Mouse (Mus musculus) heart, embryonic 14.5 days (tissue): ENCODE data around the gene Zfp958. TPM values are rescaled to one million over a fixed set of nuclear protein-coding genes. Genes with fewer than 3 reads are reported as not detected.

Experiments
- ATAC-seq: fragments of 200-750 bp; cut with Nextera tagmentation; 2 replicates; pipeline ENCODE4 v1.8.0; 2017; ENCODE audit warnings: low read depth, moderate TSS enrichment; ENCODE audit not compliant: insufficient number of reproducible peaks, insufficient read depth, low FRiP score
- H3K27ac ChIP-seq, 2 experiments: fragments of 200-500 bp in 1 of 2; fragments of 300-500 bp in 1 of 2; sonication (generic) in 1 of 2; replicated peaks in 1 of 2; 2 replicates each; pipeline ENCODE4 v1.5.1; 2012 to 2014; ENCODE audit warnings: low read depth in 2 of 2, low read length in 2 of 2, control low read depth in 1 of 2, mild to moderate bottlenecking in 1 of 2, mixed read lengths in 1 of 2; ENCODE audit not compliant: control insufficient read depth in 1 of 2, insufficient read depth in 1 of 2
- H3K27me3 ChIP-seq: fragments of 300-500 bp; sonication (generic); 2 replicates; pipeline ENCODE4 v1.6.1; 2014; ENCODE audit warnings: mild to moderate bottlenecking, low read length, control low read depth; ENCODE audit not compliant: control insufficient read depth, insufficient read depth
- H3K36me3 ChIP-seq: fragments of 300-500 bp; sonication (generic); 2 replicates; pipeline ENCODE4 v1.6.1; 2014; ENCODE audit warnings: mild to moderate bottlenecking, control low read depth, low read length, mixed read lengths; ENCODE audit not compliant: control insufficient read depth, insufficient read depth
- H3K4me1 ChIP-seq, 2 experiments: fragments of 200-500 bp in 1 of 2; fragments of 300-500 bp in 1 of 2; sonication (generic) in 1 of 2; 2 replicates each; pipeline ENCODE4 v1.6.1; 2012 to 2014; ENCODE audit warnings: low read length in 2 of 2, control low read depth in 1 of 2, mixed read lengths in 1 of 2; ENCODE audit not compliant: control insufficient read depth in 2 of 2, insufficient read depth in 2 of 2
- H3K4me2 ChIP-seq: fragments of 300-500 bp; sonication (generic); 2 replicates; pipeline ENCODE4 v1.6.1; 2014; ENCODE audit warnings: mild to moderate bottlenecking, low read length
- H3K4me3 ChIP-seq, 2 experiments: fragments of 200-500 bp in 1 of 2; fragments of 300-500 bp in 1 of 2; sonication (generic) in 1 of 2; 2 replicates each; pipeline ENCODE4 v1.5.1; 2012 to 2014; ENCODE audit warnings: low read length in 2 of 2, mild to moderate bottlenecking in 2 of 2, control low read depth in 1 of 2, low read depth in 1 of 2, moderate library complexity in 1 of 2; ENCODE audit not compliant: control insufficient read depth in 1 of 2, insufficient read depth in 1 of 2
- H3K9ac ChIP-seq: fragments of 300-500 bp; sonication (generic); 2 replicates; pipeline ENCODE4 v1.6.1; 2014; ENCODE audit warnings: mild to moderate bottlenecking, low read length
- H3K9me3 ChIP-seq: fragments of 300-500 bp; sonication (generic); 2 replicates; pipeline ENCODE4 v1.6.1; 2016; ENCODE audit warnings: low read length, control low read depth; ENCODE audit not compliant: control insufficient read depth
- WGBS: fragments of 180-500 bp; shearing (Covaris S2); extraction: QIAGEN DNeasy Blood & Tissue Kit; methylation state at CpG from one replicate; pipeline ENCODE4 v1.1.7; 2014; 5-methylcytosine and 5-hydroxymethylcytosine counted together
- polyA plus RNA-seq: library from polyadenylated mRNA; unstranded; fragments of >200 nt; fragmentation: Nextera tagmentation; extraction: Ambion mirVana; gene quantifications from 2 replicates; pipeline ENCODE4 v1.2.1, GENCODE M21; 2014

Gene Zfp958
- polyA plus RNA-seq, 1 experiment from 2014 or later: 9.6 TPM

- Histone ChIP-seq H3K9me3 (peaks cover 16% of the 10 kb centered on the region), H3K4me2 (peak overlapping the region; percentile 69), H3K4me3 (peak overlapping the region; percentile 71 to 80), H3K27ac (peak overlapping the region; percentile 97 to 98), H3K27me3 (no peaks in the 10 kb centered on the region), H3K9ac (peak overlapping the region; percentile 85), H3K36me3 (no peaks in the 10 kb centered on the region), H3K4me1 (0 out of 4 replicates have a peak, but pooled peaks cover 0 to 4% of the 10 kb centered on the region in 2 experiments)
- under 1% methylated on average over 71 of the region's 72 CpGs for WGBS
- peak; percentile 95 for ATAC-seq
Observed at GRCm38 (mm10) chr8:4677265-4678217, 64.6 kb downstream of the Zfp958 start.

DNA sequence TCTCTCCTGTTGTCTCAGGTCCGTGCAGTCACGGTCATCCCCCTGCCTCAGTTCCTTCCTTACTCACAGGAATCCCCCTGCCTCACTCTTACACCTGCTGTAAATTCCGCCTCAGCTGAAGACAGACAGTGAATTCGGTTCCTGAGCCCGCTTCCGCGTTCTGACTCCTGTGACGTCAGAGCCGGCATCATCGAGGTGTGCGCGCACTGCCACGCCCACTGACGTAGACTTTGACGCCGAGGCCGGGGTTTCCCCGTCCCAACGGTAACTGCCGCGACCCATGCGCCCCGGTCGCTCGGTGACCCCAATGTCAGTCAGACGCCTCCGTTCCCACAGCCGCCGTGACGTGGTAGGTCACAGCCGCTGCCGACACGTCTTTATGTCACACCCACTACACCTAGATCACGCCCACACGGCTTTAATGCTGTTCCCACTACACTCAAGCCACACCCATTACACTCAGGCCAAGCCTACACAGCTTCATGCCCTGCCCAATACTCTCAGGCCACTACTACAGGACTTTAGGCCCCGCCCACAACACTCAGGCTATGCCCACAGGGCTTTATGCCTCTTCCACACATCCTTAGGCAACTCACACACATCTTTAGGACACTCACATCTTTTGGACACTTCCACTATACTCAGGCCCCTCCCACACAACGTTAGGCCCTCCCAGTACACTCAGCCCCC, 65.4 kb downstream of the Zfp958 start:
- peak overlapping the region; percentile 85 for H3K9ac ChIP-seq
- H3K36me3 ChIP-seq: no peaks in the 10 kb centered on the region
- no peaks in the 10 kb centered on the region for H3K27me3 ChIP-seq
- H3K9me3 ChIP-seq: peaks cover 16% of the 10 kb centered on the region
- H3K4me3 ChIP-seq: peak overlapping the region; percentile 71 to 75
- peak; percentile 62 for ATAC-seq
- 1% methylated on average over 37 of the region's 37 CpGs for WGBS
- 0 out of 4 replicates have a peak, but pooled peaks cover 0 to 4% of the 10 kb centered on the region in 2 experiments for H3K4me1 ChIP-seq
- peak overlapping the region; percentile 69 for H3K4me2 ChIP-seq
- peak overlapping the region; percentile 95 to 98 for H3K27ac ChIP-seq

GRCm38 (mm10) chr8:4678908-4679545, 66.1 kb downstream of the Zfp958 start:
- Histone ChIP-seq H3K9me3 (peaks cover 16% of the 10 kb centered on the region), H3K4me3 (peak overlapping the region; percentile 71 to 75), H3K4me1 (0 out of 4 replicates have a peak, but pooled peaks cover 0 to 4% of the 10 kb centered on the region in 2 experiments), H3K4me2 (peak overlapping the region; percentile 69), H3K27me3 (no peaks in the 10 kb centered on the region), H3K9ac (no peak overlapping the region), H3K36me3 (no peaks in the 10 kb centered on the region), H3K27ac (peak overlapping the region in 1 of 2 experiments; percentile 98; a peak in 2 of 4 replicates)
- ATAC-seq: peak; percentile 6; the same call in 1 of the 2 replicates
- 79% methylated on average over 8 of the region's 8 CpGs for WGBS

DNA sequence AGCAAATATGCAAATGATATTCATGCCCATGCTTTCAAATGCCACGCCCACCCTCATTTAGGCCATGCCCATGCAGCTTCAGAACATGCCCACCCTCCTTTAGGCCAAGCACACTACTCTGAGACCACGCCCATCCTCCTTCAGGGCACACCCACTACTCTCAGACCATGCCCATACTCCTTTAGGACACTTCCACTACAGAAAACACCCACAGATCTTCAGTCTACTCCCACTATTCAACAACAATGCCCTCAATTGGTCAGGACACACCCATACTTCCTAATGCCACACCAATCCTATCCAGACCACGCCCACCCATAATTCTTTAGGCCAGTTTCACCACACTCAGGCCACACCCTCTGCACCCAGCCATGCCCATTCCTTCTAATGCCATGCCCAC, 66.8 kb downstream of the Zfp958 start:
- no peaks in the 10 kb centered on the region for H3K27me3 ChIP-seq
- ATAC-seq: no peak
- 94% methylated on average over 3 of the region's 3 CpGs for WGBS
- H3K4me2 ChIP-seq: no peak overlapping the region
- H3K9me3 ChIP-seq: peaks cover 16% of the 10 kb centered on the region
- H3K27ac ChIP-seq: no peak overlapping the region
- no peak overlapping the region for H3K4me3 ChIP-seq
- H3K9ac ChIP-seq: no peak overlapping the region
- 0 out of 4 replicates have a peak, but pooled peaks cover 0 to 4% of the 10 kb centered on the region in 2 experiments for H3K4me1 ChIP-seq
- H3K36me3 ChIP-seq: no peaks in the 10 kb centered on the region

Other genes starting within 250 kb of the Zfp958 start
- 52.9 and 57.9 TPM in 2 replicates for gene Cers4, start 120.1 kb upstream of the Zfp958 start, polyA plus RNA-seq
- 39.8 and 41.8 TPM in 2 replicates for gene Shcbp1, start 166.4 kb downstream of the Zfp958 start, polyA plus RNA-seq